Mouse (Mus musculus): ENCODE results near the gene Hpse2. TPM values are rescaled to one million over a fixed set of nuclear protein-coding genes. Genes with fewer than 3 reads are reported as not detected.
A peak's percentile ranks its signal among the peaks of the same experiment; 100 is the strongest.

The Hpse2 gene
- polyA plus RNA-seq, 2 experiments from 2014 or later: 0.14 TPM; not detected in 1

DNA sequence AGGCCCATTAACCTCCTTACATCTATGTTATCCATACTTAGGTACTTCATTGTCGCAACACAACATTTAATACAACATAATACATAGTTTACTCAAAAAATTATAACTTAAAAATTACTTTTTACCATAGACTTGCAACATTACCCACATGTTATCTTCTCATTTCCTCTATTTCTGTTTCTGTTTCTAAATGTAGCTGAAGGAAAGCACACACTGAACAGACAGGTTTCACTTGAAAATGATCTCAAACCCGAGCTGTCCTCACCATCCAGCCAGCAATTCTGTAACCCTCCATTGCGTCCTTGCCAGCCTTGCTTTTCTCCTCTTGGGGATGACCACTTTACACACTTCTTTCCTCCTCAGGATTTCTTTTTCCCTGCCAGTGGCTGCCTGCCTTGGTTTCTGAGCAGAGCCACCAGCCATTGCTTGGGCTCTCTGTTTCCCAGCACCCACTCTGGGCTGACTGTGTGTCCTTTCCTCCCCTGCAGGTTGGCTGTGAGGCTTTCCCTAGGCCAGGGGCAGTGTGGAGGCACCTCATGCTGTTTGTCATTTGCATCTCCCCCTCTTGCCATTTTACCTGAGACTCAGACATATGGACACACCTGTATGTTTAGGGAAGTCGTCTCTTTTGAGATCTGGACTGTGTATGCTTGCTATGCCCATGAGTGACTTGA is 548.4 kb downstream of the Hpse2 start:
- ATAC-seq: no peak

DNA sequence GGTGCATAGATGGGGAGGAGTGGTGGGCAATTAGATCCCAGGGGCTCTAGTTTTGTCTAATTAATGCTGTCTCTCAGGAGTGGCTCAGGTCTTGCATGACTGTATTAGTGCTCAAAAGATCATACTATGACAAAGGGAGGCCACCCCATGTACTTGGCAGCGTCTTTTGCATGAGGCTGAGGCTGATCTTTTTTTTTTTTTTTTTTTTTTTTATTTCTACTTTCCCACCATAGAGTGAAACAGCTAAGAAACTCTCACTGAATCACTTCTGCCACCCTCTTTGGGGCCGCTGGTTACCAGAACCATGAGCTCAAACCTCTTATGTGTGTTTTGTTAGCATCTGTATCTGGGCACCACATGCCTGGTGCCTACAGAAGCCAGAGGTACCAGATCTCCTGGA is 549.0 kb downstream of the Hpse2 start:
- ATAC-seq: no peak

DNA sequence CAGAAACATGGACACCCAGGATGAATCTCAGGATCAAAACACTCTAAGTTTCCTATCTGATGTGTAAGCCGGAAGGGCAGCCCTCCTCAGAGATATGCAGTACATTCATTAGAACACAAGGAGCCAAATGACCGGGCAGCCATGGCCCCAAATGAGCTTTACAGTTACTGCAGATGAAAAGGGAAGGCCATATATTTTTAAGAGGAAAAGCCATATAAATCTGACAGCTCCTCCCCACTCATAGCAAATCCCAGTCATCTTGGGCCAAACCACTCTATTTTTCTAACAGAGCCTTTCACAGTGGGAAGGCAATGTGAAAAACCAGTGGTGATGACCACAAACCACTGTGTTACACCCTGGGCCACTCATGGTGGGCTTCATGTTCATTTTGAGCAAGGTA is 549.9 kb downstream of the Hpse2 start:
- no peak for ATAC-seq

DNA sequence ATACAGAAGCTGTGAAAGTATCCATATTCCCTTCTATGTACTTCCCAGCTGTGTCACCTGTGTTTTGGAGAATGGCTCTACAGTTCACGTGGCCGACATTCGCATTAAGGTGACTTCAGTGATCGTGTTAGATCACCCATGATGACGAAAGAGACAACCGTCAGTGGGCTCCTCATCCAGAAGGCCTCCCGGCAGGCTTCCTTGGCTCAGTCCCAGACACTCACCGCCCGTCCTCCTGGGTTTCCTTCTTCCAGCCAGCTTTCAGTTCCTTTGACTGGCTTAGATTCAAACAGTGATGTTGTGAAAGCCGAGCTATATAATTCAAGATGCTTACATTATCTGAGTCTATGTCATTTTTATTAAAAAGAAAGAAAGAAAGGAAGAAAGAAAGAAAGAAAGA is 550.6 kb downstream of the Hpse2 start:
- ATAC-seq: no peak

DNA sequence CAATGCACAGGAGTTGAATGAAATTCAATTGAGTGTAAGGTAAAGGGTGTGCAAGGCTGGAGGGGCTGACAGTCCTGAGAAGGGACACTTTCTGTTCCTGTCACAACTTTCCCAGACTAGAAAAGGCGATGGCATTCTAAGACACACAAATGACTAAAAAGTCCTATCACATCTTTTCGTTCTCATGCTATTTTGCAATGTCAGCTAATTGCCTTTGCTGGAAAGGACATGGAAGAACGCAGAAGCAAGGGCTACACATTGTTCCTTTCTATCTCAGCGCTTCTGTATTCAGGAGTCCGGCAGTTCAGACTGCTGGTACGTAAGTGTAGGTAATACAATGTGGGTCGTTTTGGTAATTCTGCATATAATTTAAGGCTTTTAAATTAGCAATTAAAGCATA is 555.0 kb downstream of the Hpse2 start:
- ATAC-seq: no peak

DNA sequence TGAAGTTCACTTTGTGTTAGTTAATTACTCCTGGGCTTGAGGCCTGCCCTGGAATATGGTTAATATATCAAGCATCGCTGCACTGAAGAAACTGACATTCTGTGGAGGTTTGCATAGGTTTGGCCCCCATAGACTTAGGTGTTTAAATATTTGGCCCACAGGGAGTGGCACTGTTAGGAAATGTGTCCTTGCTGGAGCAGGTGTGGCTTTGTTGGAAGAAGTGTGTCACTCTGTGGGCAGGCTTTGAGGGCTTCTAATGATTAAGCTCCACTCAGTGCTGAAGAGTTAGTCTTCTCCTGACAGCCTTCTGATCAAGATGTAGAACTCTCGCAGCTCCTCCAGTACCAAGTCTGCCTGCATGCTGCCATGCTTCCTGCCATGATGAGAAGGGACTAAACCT is 555.9 kb downstream of the Hpse2 start:
- ATAC-seq: no peak

DNA sequence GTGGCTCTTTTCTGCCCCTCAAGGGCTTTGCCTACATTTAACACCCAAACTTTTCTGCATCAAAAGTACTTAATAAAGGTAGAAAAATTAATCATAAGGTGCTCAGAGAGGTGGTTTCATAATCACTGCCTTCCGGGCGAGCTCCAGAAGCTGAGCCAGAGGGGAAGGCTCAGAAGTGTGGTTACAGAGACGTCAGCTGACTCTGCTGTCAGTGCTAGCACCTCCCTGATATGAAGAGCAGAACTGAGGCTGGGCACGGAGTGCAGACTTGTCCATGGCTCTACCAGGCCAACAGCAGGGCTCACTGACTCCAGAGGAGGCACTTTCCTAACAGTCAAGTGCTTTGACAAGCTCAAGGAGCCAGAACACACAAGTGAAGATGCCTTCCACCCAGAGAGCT is 559.0 kb downstream of the Hpse2 start:
- no peak for ATAC-seq

DNA sequence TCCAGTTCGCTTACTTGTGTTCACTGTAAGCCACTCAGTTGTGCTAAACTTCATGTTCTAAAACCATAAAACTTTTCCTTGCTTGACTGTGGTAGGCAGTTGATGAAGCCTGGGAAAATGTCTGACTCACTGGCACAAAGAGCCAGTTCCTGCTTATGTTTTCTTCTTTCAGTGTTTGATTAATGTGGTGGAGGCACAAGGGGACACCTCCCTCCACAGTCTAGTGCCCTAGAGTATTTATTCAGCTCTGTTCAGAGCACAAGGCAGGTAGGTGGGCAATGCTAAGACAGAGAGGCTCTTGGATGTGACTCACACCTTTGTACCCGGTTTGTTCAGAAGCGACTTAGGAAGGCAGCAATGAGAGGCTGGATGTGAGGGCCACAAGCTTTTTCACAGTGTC is 560.3 kb downstream of the Hpse2 start:
- no peak for ATAC-seq

DNA sequence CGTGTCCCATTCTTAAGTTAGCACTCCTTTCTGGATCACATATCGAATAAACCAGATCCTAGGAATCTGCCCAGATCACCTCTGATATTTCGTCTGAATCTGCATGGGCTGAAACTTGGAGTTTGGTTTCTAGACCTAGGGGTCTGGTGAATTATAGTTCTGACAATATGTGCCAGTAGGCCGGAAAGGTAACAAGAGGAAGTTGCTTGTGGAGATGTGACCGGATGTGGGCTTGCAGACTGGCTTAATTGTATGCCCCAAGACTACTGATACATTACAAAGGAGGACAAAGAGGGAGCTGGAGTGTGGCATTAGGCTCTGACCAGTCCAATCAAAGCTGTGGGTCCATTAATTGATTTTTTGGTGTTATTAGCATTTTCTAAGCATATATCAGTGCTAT is 568.0 kb downstream of the Hpse2 start:
- ATAC-seq: no peak

DNA sequence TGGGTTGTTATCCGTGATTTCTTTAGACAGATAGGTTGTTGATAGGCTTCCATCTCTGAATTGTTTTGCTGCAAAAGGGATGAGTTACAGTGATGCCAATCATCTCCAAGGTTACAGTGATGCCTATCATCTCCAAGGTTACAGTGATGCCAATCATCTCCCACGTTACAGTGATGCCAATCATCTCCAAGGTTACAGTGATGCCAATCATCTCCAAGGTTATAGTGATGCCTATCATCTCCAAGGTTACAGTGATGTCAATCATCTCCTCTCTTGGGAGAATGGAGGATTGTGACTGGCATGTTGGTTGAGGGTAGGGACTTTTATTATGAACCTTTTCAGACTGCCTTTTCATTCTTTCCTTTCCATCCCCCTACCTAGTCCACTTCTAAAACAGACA is 570.4 kb downstream of the Hpse2 start:
- ATAC-seq: no peak

DNA sequence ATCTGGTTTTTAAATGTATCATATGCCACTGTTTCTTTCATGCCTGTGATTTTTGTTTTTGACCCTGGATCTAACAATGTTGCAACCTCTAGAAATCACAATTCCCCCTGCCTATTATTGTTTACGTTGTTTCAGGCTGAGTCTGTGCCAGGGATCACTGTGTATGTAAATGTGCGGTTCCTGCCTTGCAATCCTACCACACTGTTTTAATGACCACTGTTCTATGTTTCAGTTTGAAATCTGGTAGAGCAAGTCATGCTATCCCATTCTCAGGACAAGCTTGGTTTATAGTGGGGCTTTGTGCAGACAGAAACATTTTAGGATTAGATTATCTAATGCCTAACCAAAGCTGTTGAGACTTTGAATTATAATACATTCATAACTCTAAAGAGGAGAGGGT is 571.9 kb downstream of the Hpse2 start:
- ATAC-seq: no peak

DNA sequence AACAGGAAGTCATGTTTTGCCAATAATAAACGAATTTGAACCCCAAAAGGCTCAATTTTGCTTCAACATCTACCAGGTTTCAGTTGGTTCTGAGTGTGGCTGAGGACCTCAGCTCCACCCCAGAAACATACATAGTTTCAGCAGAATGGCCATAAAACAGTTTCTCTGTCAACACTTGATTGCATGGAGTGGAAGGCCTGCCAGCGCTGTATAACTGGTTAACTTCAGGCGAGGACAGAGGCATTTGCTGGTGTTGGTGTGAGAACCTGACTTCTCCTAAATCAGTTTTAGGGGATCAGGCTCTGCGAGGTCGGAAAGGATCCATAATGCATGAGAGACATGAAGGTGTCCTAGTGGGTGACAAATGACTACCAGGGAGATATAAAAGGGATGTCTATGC is 578.0 kb downstream of the Hpse2 start:
- ATAC-seq: no peak

DNA sequence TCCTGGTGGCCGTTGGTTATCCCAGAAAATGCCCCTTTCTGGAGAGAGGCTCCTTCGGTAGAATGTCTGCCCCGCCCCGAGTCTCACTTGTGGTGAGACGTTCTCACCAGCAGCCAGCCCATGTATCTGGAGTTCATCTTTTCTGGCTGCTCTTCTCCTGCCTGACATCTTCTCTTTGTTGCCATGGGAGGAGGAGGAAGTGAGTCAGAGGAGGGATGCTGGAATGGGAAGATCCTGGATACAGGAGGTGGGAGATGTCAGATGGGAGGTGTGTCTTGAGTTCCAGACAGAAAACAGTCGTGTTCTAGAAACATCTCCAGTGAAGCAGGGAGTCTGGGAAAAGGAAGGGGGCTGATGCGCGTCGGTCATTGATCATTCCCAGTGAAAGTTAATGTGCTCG is 578.7 kb downstream of the Hpse2 start:
- ATAC-seq: no peak

DNA sequence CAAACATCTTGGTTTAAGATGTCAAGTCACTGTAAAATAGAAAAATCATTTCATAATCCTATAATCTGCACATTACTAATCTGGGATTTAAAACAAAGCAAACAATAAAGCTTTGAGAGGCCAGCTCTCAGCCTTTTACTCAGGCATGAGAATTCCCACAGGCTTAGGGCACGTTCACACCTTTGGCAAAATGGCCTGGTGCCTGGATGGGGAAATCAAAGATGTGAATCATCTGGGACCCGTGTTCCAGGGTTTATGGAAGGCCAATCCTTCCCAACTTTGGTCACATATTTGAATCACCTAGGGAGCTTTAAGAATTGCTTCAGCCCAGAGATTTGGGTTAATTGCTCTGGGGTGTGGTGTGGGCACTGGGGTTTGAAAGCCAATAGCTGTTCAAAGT is 590.3 kb downstream of the Hpse2 start:
- ATAC-seq: no peak

DNA sequence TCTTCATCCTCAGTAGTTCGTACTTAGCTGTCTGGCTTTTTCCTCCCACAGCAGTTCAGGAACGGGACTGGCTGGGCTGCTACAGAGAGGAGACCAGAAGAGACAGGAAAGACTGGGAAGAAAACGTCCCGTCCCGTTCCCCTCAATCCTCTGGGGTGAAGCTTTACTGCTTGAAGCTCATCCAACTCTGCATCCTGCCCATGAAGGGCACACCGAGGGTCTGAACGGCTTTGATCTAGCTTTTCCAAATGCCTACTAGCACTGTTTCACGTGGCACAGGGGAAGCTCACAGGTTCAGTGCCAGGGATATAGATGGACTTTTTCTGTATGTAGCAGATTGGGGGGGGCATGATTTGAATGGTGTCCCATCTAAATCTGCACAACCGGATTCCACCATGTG is 592.4 kb downstream of the Hpse2 start:
- no peak for ATAC-seq

DNA sequence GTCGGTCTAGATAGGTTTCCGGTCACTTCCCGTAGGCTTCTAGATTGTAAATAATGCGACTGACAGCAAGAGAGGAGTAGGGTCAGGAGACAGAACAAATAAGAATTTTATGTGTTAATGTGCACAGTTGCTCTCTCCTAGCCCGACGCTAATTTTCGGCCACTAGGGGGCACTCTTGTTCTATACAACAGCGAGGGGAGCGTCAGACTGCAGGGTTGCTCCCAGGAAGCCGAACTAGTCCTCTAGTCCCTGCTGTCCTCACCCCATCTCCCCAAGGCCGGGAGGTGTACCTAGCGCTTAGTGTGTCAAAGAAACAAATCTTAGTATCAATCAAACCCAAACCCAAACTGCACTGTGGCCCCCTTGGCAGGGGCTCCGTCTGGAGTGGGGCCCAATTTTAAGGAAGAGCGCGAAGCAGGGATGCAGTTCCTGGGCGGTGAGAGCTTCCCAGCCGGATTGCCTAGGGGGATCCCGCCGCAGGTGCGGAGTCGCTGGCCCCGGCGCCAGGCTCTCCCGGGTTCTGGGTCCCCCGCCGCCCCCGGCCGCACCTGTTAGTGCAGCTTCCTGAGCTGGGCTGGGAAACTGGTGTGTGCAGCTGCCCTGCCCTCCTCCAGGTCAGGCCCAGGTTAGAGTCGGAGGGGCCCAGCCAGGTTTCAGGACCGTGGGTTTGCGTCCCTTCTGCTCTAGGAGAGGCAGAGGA is 593.1 kb downstream of the Hpse2 start:
- ATAC-seq: peak; percentile 74

DNA sequence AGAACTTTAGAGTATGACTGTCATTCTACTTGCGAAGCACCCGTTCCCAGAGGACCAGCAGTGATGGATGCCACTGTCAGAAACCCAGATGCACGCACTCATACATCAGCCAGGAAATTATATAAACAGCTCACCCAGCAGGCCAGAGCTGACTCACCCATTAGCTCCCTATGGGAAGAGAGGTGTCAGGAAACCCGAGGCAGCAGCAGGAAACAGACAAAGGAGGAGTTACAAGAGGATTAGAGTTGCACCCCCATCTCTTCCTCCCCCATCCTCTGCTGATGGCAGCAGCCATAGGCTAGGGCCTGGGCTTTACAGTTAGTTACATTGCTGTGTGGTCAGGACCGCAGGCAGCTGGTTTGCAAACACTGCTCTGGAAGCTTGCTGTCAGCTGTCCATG is 599.8 kb downstream of the Hpse2 start:
- no peak for ATAC-seq

DNA sequence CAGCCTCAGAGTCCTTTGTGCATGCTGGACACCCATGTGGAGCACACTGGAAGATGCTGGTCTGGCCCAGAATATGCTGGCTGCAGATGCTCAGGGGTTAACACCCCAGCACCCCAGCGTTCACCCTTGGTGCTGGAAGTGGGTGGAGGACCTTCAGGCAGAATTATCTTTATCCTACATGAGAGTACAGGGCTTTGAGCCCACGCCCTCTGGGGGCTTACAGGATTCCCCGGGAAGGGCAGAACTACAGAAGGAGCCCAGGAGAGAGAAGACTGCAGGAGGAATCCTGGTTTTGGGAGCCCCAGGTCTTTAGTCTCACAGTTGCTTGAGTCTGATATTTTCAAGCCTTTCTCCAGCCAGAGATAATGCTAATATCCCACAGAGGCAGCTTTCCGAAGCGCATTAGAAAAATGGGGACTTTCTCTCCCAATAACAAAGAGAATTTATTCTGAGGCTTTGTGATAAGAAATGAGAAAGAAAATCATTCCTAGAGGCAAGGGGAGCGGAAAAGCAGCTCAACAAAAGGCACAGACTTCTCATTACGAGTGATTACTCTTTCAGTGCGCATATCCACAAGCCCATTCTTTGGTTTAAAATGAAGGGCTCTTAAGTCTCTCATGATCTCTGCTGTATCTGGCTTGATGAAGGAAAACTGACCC is 602.5 kb downstream of the Hpse2 start:
- no peak for ATAC-seq

DNA sequence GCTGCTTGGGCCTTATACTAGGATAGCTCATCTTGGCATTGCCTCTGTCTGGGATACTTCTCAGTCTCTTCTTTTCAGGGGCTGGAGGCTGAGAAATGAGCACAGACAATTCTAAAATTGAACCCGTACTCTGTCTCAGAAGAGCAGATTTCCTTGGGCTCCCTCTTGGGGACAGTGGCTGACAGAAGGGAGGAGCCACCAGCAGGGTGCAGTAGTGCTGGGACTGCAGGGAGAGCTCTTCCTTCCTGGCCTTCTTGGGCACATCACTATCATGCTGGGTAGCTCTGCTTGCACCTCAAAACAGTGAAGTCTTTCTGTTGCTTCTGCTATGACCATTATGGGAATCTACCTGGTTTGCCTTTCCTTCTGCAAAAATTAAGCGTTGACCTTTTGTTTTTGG is 603.0 kb downstream of the Hpse2 start:
- ATAC-seq: no peak

DNA sequence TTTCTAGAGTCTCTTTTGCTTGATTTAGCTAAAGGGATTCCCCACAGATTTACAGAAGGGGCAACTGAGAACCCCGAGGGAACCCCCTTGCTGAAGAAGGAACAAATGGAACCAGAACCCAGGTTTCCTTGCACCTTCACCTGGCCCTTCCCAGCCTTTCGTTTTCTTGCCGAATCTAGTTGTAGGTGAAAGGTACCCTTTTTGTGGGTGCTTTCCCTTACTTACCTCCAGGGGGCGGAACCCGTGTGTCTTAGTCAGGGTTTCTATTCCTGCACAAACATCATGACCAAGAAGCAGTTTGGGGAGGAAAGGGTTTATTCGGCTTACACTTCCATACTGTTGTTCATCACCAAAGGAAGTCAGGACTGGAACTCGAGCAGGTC is 608.0 kb downstream of the Hpse2 start:
- ATAC-seq: peak; percentile 19

DNA sequence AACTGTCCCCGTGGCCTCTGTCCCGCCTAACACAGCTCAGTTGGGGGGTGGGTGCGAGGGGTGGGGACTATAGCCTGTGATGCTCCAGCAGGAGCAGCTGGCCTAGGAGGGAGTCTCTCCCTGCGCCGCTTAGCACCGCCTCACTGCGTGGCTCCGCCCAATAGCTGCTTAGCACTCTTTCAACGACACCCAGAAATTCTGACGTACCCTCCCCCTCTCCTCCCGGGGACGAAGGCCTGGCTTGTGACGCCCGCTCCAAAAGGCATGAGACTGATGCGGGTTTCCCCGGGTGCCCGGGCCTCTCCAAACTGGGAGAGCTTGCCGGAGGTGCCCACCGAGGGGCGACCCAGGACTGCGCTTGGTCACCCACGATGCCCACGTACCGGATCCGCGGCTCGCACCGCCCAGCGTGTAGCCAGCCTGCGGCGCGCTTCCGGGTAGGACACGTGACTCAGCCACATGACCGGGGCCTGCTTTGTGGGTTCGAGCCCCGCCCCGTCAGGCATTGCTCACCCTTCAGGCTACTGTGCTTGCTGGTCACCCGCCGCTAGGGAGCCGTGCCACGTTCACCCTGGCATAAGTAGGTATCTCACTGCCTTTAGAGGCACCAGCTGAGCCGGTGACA is 608.5 kb downstream of the Hpse2 start, which contains the start of gene Hps1:
Gene Hps1 (minus strand): TSS at position 448 of the 625 bp plus-strand sequence.
- ATAC-seq: peak; percentile 92

DNA sequence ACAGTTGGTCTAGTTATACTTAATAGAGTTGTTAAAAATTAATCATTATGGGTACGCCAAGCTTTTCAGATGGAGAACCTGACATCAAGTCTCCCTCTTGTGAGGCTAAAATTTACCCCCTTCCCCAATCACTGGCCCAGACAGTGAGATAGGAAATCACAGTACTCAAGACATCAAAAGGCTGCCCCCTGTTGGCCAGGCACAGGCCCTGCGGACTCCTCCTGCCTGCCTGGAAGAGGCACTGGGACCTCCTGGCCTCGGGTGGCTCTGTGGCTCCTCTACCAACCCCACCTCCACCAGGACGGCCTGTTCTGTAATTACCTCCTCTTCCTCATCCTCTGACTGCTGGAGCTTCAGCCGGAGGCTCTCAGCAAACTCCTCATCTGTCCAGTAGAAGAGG is 610.4 kb downstream of the Hpse2 start:
- no peak for ATAC-seq

DNA sequence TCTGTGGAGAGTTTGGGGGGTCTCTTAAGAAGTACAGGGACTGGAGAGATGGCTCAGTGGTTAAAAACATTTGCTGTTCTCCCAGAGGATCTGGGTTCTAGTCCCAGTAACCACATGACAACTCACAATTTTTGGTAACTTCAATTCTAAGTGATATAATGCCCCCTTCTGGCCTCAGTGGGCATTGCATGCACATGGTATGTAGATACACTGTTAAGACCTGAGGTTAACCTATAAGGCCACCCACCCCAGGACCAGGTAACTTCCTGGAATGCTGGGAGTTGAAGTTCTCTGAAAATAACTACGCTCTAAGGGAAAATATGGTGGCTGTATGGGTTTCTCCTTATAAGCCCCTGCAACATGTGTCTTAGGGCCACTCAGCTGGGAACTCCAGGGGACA is 611.3 kb downstream of the Hpse2 start:
- ATAC-seq: no peak
